Mouse (Mus musculus): ENCODE data around the gene Pola2.

DNA sequence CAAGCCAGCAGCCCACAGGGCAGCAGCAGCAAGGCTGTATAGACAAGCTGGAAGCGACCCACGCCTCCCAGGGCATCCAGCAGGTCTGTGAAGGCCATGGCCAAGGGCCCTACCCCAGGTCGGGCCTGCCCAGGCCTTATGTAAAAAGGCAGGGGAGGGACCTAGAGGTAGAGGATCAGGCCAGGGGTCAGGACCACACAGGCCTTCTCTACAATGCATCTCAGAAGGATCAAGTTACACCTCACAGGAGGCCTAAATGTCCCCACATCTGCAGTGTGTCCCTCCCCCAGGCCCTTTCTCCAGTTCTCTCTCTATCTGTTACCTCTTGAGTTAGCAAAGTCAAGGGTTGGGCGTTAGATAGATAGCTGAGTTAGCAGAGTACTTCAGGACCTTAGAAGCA lies 22.0 kb upstream of the Pola2 start, which contains the start of gene Slc22a20:
- TF ChIP-seq CTCF (IDR thresholded peaks at IDR 0.05; ENCODE audit: extremely low read depth, insufficient read length, insufficient replicate concordance, low read depth, low read length) (no peak), POLR2A (IDR thresholded peaks at IDR 0.05; ENCODE audit: low read depth, low read length) (no peak)

Data from small intestine, adult 2 months (tissue).